Mouse (Mus musculus): Measurements from ENCODE around the gene Gm21671.
"Not testable (repeated sequence)": the region's sequence is repeated elsewhere in the genome, so short reads cannot be mapped to it uniquely, and the experiment has no call there.

Gm21671 gene

GRCm38 (mm10) chr5:25954317-25954716, at the start of gene Gm21671:
TSS of gene Gm21671 (minus strand) at chr5:25954417.
- not testable (repeated sequence) for DNase-seq (ENCODE audit: low read depth, low spot score)

DNA sequence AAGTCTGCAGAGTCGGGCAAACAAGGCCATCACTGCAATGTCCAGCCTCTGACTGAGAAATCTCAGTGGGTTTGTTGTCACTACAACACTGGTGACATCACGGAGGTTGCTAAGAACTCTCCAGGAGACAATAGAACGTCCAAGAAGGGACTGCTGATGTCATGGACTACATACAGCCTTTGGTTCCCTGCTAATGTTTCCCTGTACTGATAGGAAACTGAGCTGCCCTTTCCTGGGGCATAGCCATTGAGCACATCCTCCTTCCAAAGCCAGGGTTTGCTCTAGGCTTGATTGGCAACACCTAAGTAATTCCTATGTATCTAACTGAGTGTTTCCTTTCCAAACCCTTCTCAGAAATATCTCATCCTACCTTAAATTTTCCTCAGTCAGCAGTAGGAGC, 34.3 kb upstream of the Gm21671 start, which contains the start of gene Gm21698:
TSS of gene Gm21698 (minus strand) at position 101 of the 400 bp plus-strand sequence.
- DNase-seq (ENCODE audit: low read depth, low spot score): not testable (repeated sequence)

GRCm38 (mm10) chr5:25972563-25972962, 18.3 kb upstream of the Gm21671 start, which contains the start of gene Gm21680:
TSS of gene Gm21680 (minus strand) at chr5:25972663.
- DNase-seq (ENCODE audit: low read depth, low spot score): not testable (repeated sequence)

- DNase-seq (ENCODE audit: low read depth, low spot score): not testable (repeated sequence)
Observed at GRCm38 (mm10) chr5:25957050-25957449, 2.8 kb upstream of the Gm21671 start.

- DNase-seq (ENCODE audit: low read depth, low spot score): not testable (repeated sequence)
Observed at GRCm38 (mm10) chr5:25956611-25957010, 2.4 kb upstream of the Gm21671 start.

GRCm38 (mm10) chr5:25945391-25945790, 8.8 kb downstream of the Gm21671 start:
- not testable (repeated sequence) for DNase-seq (ENCODE audit: low read depth, low spot score)

- DNase-seq (ENCODE audit: low read depth, low spot score): not testable (repeated sequence)
Observed at GRCm38 (mm10) chr5:25942281-25942680, 11.9 kb downstream of the Gm21671 start, which contains the start of gene Gm21663. TSS of gene Gm21663 (minus strand) at chr5:25942381.

All from CD4-positive helper T cell, adult 2 months (primary cell).